8 mouse cellular contexts compared by ENCODE assay signal in genomic region chr2:152436983-152437860, GRCm38 (mm10). TPM values are rescaled to one million over a fixed set of nuclear protein-coding genes. Genes with fewer than 3 reads are reported as not detected.
DNase-seq lines count a peak whose midpoint lies in the region; ATAC-seq lines count a peak whose summit lies in the region.

No protein-coding gene starts in this region.

- 3% methylated on average over 23 of the region's 23 CpGs for WGBS in hindbrain, embryonic 14.5 days

- peak overlapping the region; percentile 51 for H3K9ac ChIP-seq in hindbrain, embryonic 14.5 days

- no peaks in the 10 kb centered on the region for H3K27me3 ChIP-seq in hindbrain, embryonic 14.5 days (ENCODE audit: control insufficient read depth, insufficient read depth, low read length)

- no peaks in the 10 kb centered on the region for H3K9me3 ChIP-seq in hindbrain, embryonic 14.5 days (ENCODE audit: control insufficient read depth, low read length)

- H3K4me3 ChIP-seq in hindbrain, embryonic 14.5 days (replicated peaks; ENCODE audit: low read length): peak overlapping the region; percentile 18

- H3K4me2 ChIP-seq in hindbrain, embryonic 14.5 days (replicated peaks): peak overlapping the region; percentile 58

- H3K4me1 ChIP-seq in hindbrain, embryonic 14.5 days (replicated peaks; ENCODE audit: control insufficient read depth, insufficient read depth, low read length): 0 out of 2 replicates have a peak, but pooled peaks cover 12% of the 10 kb centered on the region

- no peak overlapping the region for H3K27ac ChIP-seq in hindbrain, embryonic 14.5 days

- peak; percentile 73 for DNase-seq in R1 (ENCODE audit: low read depth, low spot score)
- DNase-seq in cerebellum, postnatal 25 days: peak; percentile 92 to 94
- peak; percentile 70 to 83 for DNase-seq in frontal cortex, postnatal 25 days (ENCODE audit: low spot score in 2 of 2)
- peak; percentile 91 for DNase-seq in hindbrain, embryonic 14.5 days (ENCODE audit: low spot score)
- peak; percentile 85 to 93 for DNase-seq in layer of hippocampus, postnatal 25 days (ENCODE audit: extremely low spot score in 1 of 2, low spot score in 1 of 2)
- peak; percentile 89 for DNase-seq in lung, postnatal 14 days
- peak; percentile 95 for DNase-seq in retina, embryonic 14.5 days (ENCODE audit: low spot score)
- peak; percentile 73 to 77 for DNase-seq in thymus, postnatal 36 days

- ATAC-seq in hindbrain, embryonic 14.5 days (ENCODE audit: low FRiP score): peak; percentile 87

- H3K36me3 ChIP-seq in hindbrain, embryonic 14.5 days (replicated peaks; ENCODE audit: control insufficient read depth, insufficient read depth): no peaks in the 10 kb centered on the region

RNA-seq across cellular contexts. Expression of gene 6820408C15Rik, which starts 21.8 kb away (rescaled TPM):
- polyA plus RNA-seq in hindbrain, embryonic 14.5 days (2014; fragmentation: Nextera tagmentation; extraction: Ambion mirVana): 2.5 and 3.8 TPM in 2 replicates
- total RNA-seq in layer of hippocampus, postnatal 25 days (2021): 1 to 10 TPM; 1.7 to 2.7 TPM

RNA-seq across cellular contexts. Expression of gene Zcchc3, which starts 22.4 kb away (rescaled TPM):
- polyA plus RNA-seq in hindbrain, embryonic 14.5 days (2014; fragmentation: Nextera tagmentation; extraction: Ambion mirVana): 16.5 and 17.2 TPM in 2 replicates
- total RNA-seq in layer of hippocampus, postnatal 25 days (2021): 10 to 100 TPM; 10.7 to 11.6 TPM

RNA-seq across cellular contexts. Expression of gene Defb23, which starts 27.2 kb away (rescaled TPM):
- not detected in 2 replicates for polyA plus RNA-seq in hindbrain, embryonic 14.5 days (2014; fragmentation: Nextera tagmentation; extraction: Ambion mirVana)
- not detected for total RNA-seq in layer of hippocampus, postnatal 25 days (2021)

RNA-seq across cellular contexts. Expression of gene Sox12, which starts 39.4 kb away (rescaled TPM):
- polyA plus RNA-seq in hindbrain, embryonic 14.5 days (2014; fragmentation: Nextera tagmentation; extraction: Ambion mirVana): 18.8 and 19.5 TPM in 2 replicates
- total RNA-seq in layer of hippocampus, postnatal 25 days (2021): 10 to 100 TPM; 16.4 to 19.8 TPM

RNA-seq across cellular contexts. Expression of gene Defb20, which starts 39.6 kb away (rescaled TPM):
- polyA plus RNA-seq in hindbrain, embryonic 14.5 days (2014; fragmentation: Nextera tagmentation; extraction: Ambion mirVana): not detected in 2 replicates
- total RNA-seq in layer of hippocampus, postnatal 25 days (2021): not detected
